Mouse (Mus musculus): ENCODE data around the gene Kpna1.

DNA sequence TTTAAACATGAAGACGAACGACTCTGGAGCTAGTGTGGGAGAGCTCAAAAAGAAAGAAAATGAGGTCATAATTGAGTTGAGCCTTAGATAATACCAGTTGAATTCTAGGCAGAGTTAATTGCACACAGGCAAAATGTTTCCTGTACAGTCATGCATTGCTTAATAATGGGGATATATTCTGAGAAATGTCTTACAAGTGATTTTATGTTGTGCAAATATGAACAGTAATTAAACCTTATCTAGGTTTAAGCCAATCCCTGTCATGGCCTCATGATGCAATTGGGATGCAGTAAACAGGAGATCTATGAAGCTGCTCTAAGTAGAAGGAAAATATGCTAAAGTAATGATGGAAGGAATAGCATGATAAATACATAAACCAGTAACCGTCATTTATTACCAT, 96.2 kb downstream of the Kpna1 start:
- TF ChIP-seq CTCF (IDR thresholded peaks at IDR 0.05; ENCODE audit: control insufficient read depth, insufficient read depth, insufficient read length), result no peak
- TF ChIP-seq USF1 (IDR thresholded peaks at IDR 0.05; ENCODE audit: low read depth), result no peak
- no peak for TF ChIP-seq CEBPB (IDR thresholded peaks at IDR 0.05; ENCODE audit: low read depth)
- no peak for TF ChIP-seq MAX (IDR thresholded peaks at IDR 0.05)
- TF ChIP-seq MYOD1 (IDR thresholded peaks at IDR 0.05; ENCODE audit: control insufficient read depth, insufficient read length, low read depth), result no peak

Data from C2C12 (cell line).